Mouse (Mus musculus) megakaryocyte progenitor cell, adult 5-6 weeks (primary cell): Measurements from ENCODE around the gene Ffar3. TPM values are rescaled to one million over a fixed set of nuclear protein-coding genes. Genes with fewer than 3 reads are reported as not detected.

Source experiments
- ATAC-seq: replicated peaks from 2 replicates; pipeline ENCODE4 v1.8.0; 2016; ENCODE audit warnings: mild to moderate bottlenecking, moderate TSS enrichment, inconsistent platforms; ENCODE audit not compliant: poor library complexity
- total RNA-seq, 2 experiments: library from RNA; stranded (forward) in 1 of 2; stranded (reverse) in 1 of 2; fragments of 157-497, 149-512 nt in 1 of 2; fragments of 200-1000 nt in 1 of 2; gene quantifications; 2 replicates each; pipeline versions ENCODE4 v1.2.3 to v1.2.4; 2015 to 2017

Gene Ffar3
- total RNA-seq (2015) (not detected in 2 replicates), total RNA-seq (2017) (not detected in 2 replicates)

- no peak for ATAC-seq
These were observed at the start of gene Ffar3 for GRCm38 (mm10) chr7:30856078-30856477. TSS of gene Ffar3 (minus strand) at chr7:30856178.

- ATAC-seq: peak; percentile 63
These were observed 48.1 kb upstream of the Ffar3 start for GRCm38 (mm10) chr7:30904042-30904441.

GRCm38 (mm10) chr7:30895217-30895616 is 39.2 kb upstream of the Ffar3 start:
- ATAC-seq: no peak

DNA sequence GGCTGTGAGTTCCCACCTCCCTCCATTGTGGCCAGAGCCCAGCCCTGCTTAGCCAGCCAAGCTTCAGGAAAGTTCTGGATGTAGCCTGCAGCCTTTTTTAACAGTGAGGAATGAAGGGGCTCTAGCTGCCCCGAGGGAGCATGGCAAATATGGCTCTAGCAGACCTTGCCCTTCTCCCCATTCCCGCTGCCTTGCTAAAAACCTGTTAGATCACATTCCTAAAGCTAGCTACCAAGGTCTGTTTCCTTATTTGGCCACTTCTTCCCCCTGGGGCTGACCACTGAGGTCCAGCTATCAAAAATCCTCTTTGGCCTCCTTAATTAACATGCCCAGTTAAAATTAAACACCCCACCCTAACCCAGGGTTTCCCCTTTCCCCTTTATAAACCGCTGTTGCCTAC is 36.5 kb upstream of the Ffar3 start:
- no peak for ATAC-seq

- ATAC-seq: no peak
These were observed 35.8 kb upstream of the Ffar3 start for GRCm38 (mm10) chr7:30891746-30892145.

GRCm38 (mm10) chr7:30890681-30891080 is 34.7 kb upstream of the Ffar3 start:
- no peak for ATAC-seq

- no peak for ATAC-seq
These were observed 32.8 kb upstream of the Ffar3 start for GRCm38 (mm10) chr7:30888786-30889185.

DNA sequence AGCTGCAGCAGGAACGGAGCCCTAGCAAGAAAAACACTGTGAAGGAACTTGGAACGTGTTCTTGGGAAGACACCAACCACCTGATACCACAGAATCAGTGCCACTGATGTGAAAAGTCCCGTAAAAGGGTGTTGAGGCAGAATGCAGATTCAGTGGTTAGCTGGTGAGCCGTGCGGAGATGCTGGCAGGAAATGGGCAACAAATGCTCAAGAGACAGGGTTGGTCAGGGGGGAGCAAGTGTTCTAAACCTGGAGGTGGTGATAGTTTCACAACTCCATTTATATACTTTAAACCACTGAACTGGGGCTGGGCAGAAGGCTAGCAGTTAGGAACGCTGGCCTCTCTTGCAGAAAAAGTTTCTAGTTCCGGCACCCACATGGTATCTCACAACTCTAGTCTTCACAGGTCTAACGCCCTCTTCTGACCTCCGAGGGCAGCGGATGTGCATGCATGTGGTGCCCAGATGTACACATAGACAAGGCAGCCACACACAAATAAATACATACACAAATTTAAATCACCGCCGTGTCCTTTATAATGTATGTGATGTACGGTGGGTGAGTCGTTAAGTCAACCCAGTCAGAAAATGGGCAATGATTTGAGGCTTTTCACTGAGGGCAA is 31.7 kb upstream of the Ffar3 start:
- ATAC-seq: peak; percentile 87

GRCm38 (mm10) chr7:30886852-30887251 is 30.9 kb upstream of the Ffar3 start:
- ATAC-seq: peak; percentile 56

DNA sequence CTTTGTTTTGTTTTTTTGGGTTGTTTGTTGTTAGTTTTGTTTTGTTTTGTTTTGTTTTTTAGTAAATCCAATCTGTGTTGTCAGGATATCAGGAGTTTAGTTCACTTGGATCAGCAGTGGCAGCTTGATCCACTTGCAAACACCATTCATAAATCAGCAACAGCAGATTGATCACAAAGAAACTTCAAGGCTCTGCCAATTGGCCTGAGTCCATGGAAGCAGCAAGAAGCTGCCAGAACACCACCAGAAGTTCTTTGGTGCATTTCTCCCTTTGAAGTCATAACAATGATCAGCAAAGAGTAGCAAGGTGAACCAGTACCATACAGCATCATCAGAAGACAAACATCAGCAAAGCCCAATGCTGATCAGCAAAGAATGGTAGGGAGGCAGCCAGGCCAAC is 28.1 kb upstream of the Ffar3 start:
- no peak for ATAC-seq

- no peak for ATAC-seq
These were observed 25.4 kb upstream of the Ffar3 start for GRCm38 (mm10) chr7:30881367-30881766.

DNA sequence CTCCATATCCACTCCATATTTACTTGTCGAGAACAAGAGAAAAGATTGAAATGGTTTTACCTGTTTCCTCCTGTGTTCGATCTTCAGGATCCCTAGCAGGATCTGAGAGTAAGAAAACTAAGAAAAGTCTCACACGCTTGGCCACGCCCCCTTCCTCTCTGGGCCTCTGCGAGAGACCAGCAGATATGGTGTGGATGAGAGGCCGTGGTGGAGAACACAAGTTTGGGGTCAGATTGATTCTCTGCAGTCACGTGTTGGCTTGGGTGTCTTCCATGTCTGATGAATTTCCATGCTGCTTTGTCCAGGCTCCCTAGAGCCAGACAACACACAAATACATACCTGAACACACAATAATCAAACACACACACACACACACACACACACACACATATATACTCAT is 24.2 kb upstream of the Ffar3 start, which contains the start of gene Cd22:
Gene Cd22, minus strand, starts transcription at position 167 of the 400 bp plus-strand sequence.
- 0 out of 2 replicates have a peak, but pooled peaks have one; percentile 29 for ATAC-seq

DNA sequence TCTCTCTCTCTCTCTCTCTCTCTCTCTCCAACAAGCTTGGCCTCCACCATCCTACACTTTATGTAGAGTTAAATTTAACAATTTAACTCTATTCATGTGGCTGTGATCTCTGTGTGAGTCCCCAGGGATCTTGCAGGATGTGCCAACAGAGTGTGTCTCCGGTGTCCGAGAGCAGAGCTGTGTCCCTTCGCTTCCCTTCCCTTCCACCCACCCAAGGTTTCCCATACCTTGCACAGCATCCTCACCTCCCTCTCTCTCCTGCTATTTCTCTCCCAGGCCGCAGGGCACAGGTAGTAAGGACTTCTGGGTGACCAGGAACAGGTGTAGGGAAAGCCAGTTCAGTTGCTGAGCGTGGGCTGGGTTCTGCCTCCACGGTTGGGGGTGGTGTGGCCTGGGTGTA is 23.0 kb upstream of the Ffar3 start:
- ATAC-seq: no peak

GRCm38 (mm10) chr7:30873083-30873482 is 17.1 kb upstream of the Ffar3 start:
- peak; percentile 91 for ATAC-seq

DNA sequence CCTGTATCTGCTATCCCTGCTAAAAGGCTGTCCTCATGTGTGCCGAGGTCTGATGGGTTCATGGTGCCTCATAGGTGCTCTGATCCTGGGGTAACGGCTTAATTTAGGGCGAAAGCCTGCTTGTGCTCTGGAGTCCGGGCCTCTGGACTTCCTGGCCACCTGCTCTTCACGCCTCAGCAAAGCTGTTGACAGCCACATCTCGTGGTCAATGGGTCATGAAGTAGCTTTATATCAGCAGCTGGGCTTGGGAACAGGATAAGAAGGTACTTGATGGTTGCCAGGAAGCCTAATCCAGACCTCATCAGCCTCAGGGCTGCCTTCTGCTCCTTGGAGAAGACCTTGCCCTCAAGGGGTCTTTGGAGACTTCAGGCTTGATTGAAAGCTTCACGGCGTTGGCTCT is 7.4 kb upstream of the Ffar3 start:
- ATAC-seq: no peak

DNA sequence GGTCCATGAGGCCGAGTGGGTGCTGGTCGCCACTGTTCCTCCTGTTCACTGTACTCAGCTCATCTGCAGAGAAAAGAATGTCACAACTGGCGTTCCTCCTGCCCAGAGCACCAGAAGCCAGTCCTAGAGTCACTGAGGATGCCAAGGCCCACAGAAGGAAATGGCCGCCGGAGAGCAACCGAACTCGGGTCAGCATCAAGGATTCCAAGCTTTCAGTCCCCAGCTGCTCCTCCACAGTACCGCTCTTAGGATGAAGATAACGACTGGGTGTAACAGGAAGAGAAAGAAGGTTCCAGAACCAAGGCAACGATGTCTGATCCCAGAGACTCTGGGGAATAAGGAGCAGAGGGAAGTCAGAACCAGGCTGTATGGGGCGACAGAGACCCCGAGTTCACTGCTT is 5.5 kb upstream of the Ffar3 start, which contains the start of gene Ffar1:
Gene Ffar1, minus strand, starts transcription at position 101 of the 400 bp plus-strand sequence.
- ATAC-seq: no peak

- ATAC-seq: peak; percentile 88
These were observed 3.8 kb upstream of the Ffar3 start for GRCm38 (mm10) chr7:30859635-30860402.

GRCm38 (mm10) chr7:30859290-30859634 is 3.3 kb upstream of the Ffar3 start:
- peak; percentile 74 for ATAC-seq

- no peak for ATAC-seq
These were observed 1.8 kb upstream of the Ffar3 start for GRCm38 (mm10) chr7:30857746-30858145.

GRCm38 (mm10) chr7:30851421-30851820 is 4.6 kb downstream of the Ffar3 start:
- no peak for ATAC-seq

- no peak for ATAC-seq
These were observed 8.0 kb downstream of the Ffar3 start for GRCm38 (mm10) chr7:30847934-30848333.

DNA sequence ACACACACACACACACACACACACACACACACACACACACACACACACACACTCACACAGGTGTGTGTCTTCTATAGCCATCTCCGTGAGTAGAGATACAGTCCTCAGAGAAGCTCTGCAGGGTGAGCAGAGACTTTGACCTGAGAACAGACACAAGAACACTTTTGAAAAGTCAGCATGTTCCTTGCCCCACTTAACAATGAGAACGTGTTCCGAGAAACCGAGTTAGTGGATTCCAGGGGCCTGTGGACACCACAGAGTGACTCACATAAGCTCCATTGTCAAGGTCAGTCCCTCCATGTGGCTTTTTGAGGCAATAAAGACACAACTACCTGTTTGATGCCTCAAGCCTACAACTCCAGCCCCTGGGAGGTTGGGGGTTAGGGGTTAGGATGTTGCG is 8.6 kb downstream of the Ffar3 start:
- ATAC-seq: no peak
